Mouse (Mus musculus) limb, embryonic 11.5 days (tissue): ENCODE measurements around the gene Sh3bp1. TPM values are rescaled to one million over a fixed set of nuclear protein-coding genes. Genes with fewer than 3 reads are reported as not detected.

Experiments
- microRNA-seq: library from miRNA; unstranded; fragments of <30 nt; microRNA quantifications from one replicate; pipeline ENCODE4, GENCODE M21; 2016
- polyA plus RNA-seq: library from polyadenylated mRNA; unstranded; fragments of >200 nt; fragmentation: Nextera tagmentation; extraction: Ambion mirVana; gene quantifications from 2 replicates; pipeline ENCODE4 v1.2.1, GENCODE M21; 2014

Gene Sh3bp1
- polyA plus RNA-seq, 1 experiment from 2014 or later: 45.0 TPM

Small RNAs within 50 kb of the gene (microRNA-seq; reads per million reads assigned to microRNA genes)
- not detected for gene Mir6955

Other genes with a start within 250 kb of the Sh3bp1 start
- gene Elfn2, start 181.0 kb upstream of the Sh3bp1 start, polyA plus RNA-seq: not detected in 2 replicates
- 5.3 and 7.5 TPM in 2 replicates for gene Mfng, start 126.3 kb upstream of the Sh3bp1 start, polyA plus RNA-seq
- gene Card10, start 96.7 kb upstream of the Sh3bp1 start, polyA plus RNA-seq: 3.4 and 3.5 TPM in 2 replicates
- gene Cdc42ep1, start 57.1 kb upstream of the Sh3bp1 start, polyA plus RNA-seq: 11.2 and 12.6 TPM in 2 replicates
- gene Lgals2, start 44.2 kb upstream of the Sh3bp1 start, polyA plus RNA-seq: not detected in 2 replicates
- 30.9 and 32.7 TPM in 2 replicates for gene Gga1, start 22.6 kb upstream of the Sh3bp1 start, polyA plus RNA-seq
- 0.92 and 1.0 TPM in 2 replicates for gene Gm49510, start 101 bp upstream of the Sh3bp1 start, polyA plus RNA-seq
- gene Pdxp, start 14.2 kb downstream of the Sh3bp1 start, polyA plus RNA-seq: 38.2 and 39.6 TPM in 2 replicates
- 567 and 570 TPM in 2 replicates for gene Lgals1, start 27.0 kb downstream of the Sh3bp1 start, polyA plus RNA-seq
- gene Nol12, start 35.2 kb downstream of the Sh3bp1 start, polyA plus RNA-seq: 72.7 and 76.3 TPM in 2 replicates
- gene Triobp, start 48.0 kb downstream of the Sh3bp1 start, polyA plus RNA-seq: 47.9 and 50.8 TPM in 2 replicates
- gene H1f0, start 128.7 kb downstream of the Sh3bp1 start, polyA plus RNA-seq: 271 and 369 TPM in 2 replicates
- not detected in 2 replicates for gene Galr3, start 142.1 kb downstream of the Sh3bp1 start, polyA plus RNA-seq
- 56.7 and 63.2 TPM in 2 replicates for gene Ankrd54, start 163.1 kb downstream of the Sh3bp1 start, polyA plus RNA-seq
- gene Eif3l, start 175.4 kb downstream of the Sh3bp1 start, polyA plus RNA-seq: 275 and 280 TPM in 2 replicates
- gene Micall1, start 209.1 kb downstream of the Sh3bp1 start, polyA plus RNA-seq: 7.8 and 8.1 TPM in 2 replicates
- 354 and 385 TPM in 2 replicates for gene Polr2f, start 241.2 kb downstream of the Sh3bp1 start, polyA plus RNA-seq
- 4.5 and 5.1 TPM in 2 replicates for gene 1700088E04Rik, start 241.5 kb downstream of the Sh3bp1 start, polyA plus RNA-seq